Mouse (Mus musculus) C2C12 (cell line): Measurements from ENCODE around the gene Ifnar2.

Experiments
- CTCF ChIP-seq: IDR thresholded peaks from one replicate; pipeline ENCODE4 v1.5.1; 2011; ENCODE audit not compliant: control insufficient read depth, insufficient read depth, insufficient read length
- FOSL1 ChIP-seq: IDR thresholded peaks from one replicate; pipeline ENCODE4 v1.8.0; 2011; ENCODE audit warnings: mild to moderate bottlenecking, low read length; ENCODE audit not compliant: poor library complexity, insufficient read depth, severe bottlenecking
- MAX ChIP-seq: IDR thresholded peaks from one replicate; pipeline ENCODE4 v1.6.1; 2011; ENCODE audit warnings: mild to moderate bottlenecking, control low read depth
- MYOD1 ChIP-seq: IDR thresholded peaks from one replicate; pipeline ENCODE4 v1.6.1; 2011; ENCODE audit warnings: low read depth; ENCODE audit not compliant: control insufficient read depth, insufficient read length
- MYOG ChIP-seq: IDR thresholded peaks from one replicate; pipeline ENCODE4 v1.6.1; 2011; ENCODE audit not compliant: control insufficient read depth, insufficient read length; ENCODE audit errors: extremely low read depth
- USF1 ChIP-seq: IDR thresholded peaks from one replicate; pipeline ENCODE4 v1.6.1; 2011; ENCODE audit warnings: low read depth, mild to moderate bottlenecking, control low read depth, moderate library complexity

DNA sequence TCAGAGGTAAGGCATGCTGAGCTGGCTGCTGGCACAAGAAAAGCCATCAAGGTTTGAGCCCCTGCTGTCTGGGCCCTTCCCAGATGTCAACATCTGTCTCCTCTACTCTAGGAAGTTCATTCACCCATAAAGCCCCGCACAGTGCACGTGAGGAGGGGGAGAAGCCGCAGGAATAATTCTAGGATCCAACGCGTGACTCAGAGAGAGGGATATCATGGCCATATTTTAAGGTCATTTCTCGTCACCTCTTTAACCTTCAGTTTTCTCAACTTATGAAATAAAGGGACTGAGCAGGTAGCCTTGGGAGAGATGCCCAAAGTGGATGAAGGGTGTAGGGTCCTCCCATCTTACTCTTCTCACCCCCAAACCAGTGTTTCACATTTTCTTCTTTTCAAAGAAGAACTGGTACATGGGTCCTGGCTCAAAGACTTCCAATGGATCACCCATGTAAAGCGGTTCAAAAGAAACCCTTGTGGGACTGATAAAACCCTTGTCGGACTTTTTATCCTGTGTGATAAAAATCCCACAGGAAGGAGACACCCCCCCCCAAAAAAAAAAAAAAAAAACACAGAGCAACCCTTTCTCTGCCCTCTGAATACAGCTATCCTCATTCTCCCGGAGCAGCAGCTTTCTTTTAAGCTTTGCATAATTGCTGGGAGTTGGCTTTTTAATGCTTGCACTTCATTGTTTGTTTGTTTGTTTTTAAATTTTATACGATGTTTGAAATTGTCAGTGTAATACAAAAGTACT lies 32.4 kb downstream of the Ifnar2 start:
- TF ChIP-seq USF1 (no peak), CTCF (no peak), MAX (no peak), FOSL1 (no peak), MYOG (no peak), MYOD1 (no peak)
